Mouse (Mus musculus) heart, postnatal 14 days (tissue): ENCODE results near the gene Prr18. TPM values are rescaled to one million over a fixed set of nuclear protein-coding genes. Genes with fewer than 3 reads are reported as not detected.
"Not testable (repeated sequence)": the region's sequence is repeated elsewhere in the genome, so short reads cannot be mapped to it uniquely, and the experiment has no call there.

Experiments
- DNase-seq, 2 experiments: peaks; one replicate each; pipeline ENCODE4 v3.0.0; 2021 to 2022
- intact Hi-C: fragments of 180-260 bp; cut with DNase I; formaldehyde crosslinking; loops from one replicate; pipeline ENCODE4 v1.15.1; 2025
- long read RNA-seq, 2 experiments: library from polyadenylated mRNA; stranded (forward); transcript quantifications; one replicate each; pipeline ENCODE4 v2.0.0; 2021
- total RNA-seq, 2 experiments: library from RNA; stranded (reverse); gene quantifications; 2 replicates each; pipeline ENCODE4 v1.2.3; 2021

Gene Prr18
- under 1 TPM; 0.24 to 0.69 TPM for total RNA-seq
- long read RNA-seq, experiment 1: 0 reads
- long read RNA-seq, experiment 2: 0 reads

DNA sequence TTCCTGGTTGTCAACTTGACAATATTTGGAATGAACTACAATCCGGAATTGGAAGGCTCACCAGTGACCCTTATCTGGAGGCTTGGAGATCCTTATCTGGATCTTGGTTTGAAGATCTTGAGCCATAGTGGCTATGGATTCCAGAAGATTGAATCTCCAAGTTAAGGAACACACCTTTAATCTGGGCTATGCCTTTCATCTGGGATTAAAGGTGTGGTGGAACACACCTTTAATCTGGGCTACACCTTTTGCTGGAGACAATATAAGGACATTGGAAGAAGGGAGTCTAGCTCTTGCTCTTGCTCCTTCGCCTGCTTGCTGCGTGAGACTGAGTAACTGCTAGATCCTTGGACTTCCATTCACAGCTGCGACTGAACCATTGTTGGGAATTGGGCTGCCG is at the start of gene Prr18:
Gene Prr18 (plus strand): TSS at position 301 of the 400 bp plus-strand sequence.
- DNase-seq, intact Hi-C loops: not testable (repeated sequence)

DNA sequence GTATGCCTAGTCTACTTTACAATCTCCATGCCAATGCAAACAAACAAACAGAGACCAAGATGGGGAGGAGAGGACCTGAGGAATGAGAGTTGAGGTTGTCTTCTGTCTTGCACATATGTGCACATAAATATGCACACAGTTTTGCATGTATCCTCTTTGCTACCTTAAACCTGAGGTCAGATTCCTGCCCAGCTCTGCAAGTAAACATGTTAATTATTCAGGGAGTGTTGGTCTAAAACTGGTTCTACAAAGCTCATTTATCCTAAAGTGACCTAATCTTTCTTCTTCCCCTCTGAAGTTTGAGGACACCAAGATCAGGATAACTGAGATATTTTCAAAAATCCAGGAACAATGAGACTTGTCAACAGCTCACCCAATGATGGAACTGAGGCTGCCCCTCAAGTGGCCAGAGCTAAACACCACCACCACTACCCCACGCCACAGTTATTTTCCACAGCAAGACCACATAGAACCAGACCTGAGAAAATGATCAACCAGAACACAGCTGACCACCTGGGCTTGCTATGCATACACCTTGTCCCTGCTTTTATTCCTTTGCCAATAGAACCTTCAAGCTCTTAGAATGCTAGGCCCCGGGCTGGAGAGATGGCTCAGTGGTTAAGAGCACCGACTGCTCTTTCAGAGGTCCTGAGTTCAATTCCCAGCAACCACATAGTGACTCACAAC is 47.1 kb upstream of the Prr18 start:
- intact Hi-C loops: no loop called here
- no peak for DNase-seq

DNA sequence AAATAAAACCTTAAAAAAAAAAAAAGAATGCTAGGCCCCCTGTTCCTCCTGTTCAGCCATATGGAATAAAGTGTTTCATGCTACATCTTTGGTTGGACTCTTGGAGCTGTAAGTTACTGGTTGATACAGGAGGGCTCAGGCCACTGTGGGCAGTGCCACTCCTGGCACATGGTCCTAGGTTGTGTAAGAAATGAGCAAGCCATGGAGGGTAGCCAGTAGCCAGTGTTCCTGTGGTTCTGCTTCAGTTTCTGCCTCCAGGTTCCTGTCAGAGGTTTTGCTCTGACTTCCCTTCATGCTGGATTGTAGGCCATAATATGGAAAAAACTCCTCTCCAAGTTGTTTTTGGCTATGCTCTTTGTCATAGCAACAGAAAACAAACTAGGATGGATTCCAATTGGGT is 46.5 kb upstream of the Prr18 start:
- intact Hi-C loops: no loop called here
- no peak for DNase-seq

DNA sequence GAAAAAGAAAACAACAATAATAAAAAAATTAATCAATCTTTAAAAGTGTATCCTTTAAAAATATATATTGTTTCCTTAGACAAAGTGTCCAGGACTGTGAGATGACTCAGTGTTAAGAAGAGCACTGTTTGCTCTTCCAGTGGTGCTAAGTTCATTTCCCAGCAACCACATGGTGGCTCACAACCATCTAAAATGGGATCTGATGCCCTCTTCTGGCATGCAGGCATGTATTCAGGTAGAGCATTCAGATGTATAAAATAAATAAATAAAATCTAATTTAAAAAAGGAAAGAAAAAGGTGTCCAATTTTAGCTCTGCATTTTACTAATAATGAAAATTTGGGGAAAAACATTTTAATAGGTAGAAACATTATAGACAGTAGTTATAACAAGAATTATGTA is 41.4 kb upstream of the Prr18 start:
- intact Hi-C loops: no loop called here
- DNase-seq: no peak

DNA sequence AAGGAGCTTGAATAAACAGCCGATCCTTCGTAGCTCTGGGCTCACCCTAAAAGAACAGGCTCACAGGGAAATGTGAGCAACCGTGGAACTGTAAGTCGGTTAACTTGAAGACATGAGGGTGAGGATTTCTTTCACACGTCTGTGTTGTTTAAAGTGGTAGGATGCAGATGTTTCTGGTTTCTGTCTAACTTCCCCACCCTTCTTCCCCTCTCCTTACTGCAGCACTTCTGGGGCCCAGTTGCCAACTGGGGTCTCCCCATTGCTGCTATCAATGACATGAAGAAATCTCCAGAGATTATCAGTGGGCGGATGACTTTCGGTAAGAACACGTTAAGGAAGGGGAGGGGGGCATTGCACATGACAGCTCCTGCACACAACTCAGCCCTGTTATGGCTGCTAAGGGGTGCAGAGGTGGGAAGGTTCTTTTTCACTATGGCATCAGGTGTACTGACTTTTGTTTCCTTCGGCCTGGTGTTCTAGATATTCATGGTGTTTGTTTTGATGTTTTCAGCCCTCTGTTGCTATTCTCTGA is 40.9 kb upstream of the Prr18 start:
- intact Hi-C loops: no loop called here
- no peak for DNase-seq

DNA sequence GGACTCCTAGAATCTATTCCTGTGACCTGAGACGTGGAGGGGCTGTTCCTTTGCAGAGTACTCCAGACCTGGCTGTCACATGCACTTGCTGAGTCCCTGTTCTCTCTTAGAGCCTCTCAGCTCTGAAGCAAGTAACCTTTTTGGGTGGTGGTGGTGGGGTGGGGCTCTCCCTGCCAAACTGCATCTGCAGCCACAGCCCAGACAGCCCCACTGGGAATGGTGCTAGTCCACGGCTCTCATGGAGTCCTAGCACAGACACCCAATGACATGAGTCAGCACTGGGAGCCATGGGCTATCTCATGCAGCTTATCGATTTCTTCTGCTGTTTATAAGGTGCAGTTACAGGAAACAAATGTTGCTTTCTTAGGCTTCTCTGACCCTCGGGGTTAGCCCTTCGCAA is 39.5 kb upstream of the Prr18 start:
- intact Hi-C loops: no loop called here
- no peak for DNase-seq

DNA sequence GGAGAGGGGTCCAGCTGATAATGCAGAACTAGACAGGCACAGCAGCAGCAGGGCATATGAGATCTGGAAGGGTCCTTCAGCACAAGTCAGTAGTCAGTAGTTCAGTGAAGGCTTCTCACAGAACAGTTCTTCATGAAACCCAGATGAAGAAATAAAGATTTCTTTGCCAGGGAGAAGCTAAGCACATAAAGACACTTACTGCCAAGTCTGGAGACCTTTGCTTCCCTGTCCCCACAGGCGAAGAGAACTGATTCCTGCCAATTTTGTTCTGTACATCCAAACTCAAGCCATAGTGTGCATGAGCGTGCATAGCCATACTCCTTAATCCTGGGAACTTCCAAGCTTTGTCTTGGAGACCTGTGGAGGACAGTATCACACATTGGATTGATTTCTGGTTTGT is 39.0 kb upstream of the Prr18 start:
- intact Hi-C loops: no loop called here
- no peak for DNase-seq

DNA sequence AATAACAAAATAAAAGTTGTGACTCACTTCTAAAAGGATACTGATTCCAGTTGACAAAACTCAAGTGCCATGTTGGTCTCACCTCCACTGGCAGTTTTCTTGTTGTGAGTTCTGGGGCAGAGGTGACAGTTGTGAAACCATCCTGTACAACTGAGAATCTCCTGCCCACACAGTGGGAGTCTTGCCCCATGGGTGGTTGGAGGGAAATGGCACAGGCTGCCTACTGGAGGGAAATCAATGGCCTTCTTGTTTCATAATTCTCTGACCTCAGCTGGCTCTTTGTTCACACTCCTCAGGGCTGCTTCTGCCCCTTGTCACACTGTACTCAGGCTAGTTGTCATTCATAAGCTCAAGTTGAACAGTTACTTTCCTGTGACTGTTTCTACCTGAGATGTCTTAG is 37.7 kb upstream of the Prr18 start:
- DNase-seq: no peak
- intact Hi-C loops: no loop called here

DNA sequence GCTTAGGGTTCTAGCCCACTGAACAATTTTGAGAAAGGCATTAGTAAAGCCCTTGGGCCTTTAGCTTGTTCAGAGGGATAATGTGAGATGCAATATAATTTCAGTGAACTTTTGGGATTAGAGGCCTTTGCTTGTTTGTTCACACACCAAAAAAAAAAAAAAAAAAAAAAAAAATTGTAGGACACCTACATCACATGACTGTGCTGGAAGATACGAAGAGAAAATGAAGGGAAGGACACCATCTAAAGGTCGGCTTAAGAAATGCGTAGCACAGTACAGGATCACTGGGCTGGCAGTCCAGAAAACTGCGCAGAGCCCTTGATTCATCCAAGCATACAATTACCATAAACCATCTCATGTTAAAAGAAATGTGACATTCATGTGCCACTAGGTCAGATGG is 35.7 kb upstream of the Prr18 start:
- intact Hi-C loops: loop anchor here (2.0 kb wide), 1 partner anchor 37 kb away; no protein-coding TSS in a partner anchor
- no peak for DNase-seq

DNA sequence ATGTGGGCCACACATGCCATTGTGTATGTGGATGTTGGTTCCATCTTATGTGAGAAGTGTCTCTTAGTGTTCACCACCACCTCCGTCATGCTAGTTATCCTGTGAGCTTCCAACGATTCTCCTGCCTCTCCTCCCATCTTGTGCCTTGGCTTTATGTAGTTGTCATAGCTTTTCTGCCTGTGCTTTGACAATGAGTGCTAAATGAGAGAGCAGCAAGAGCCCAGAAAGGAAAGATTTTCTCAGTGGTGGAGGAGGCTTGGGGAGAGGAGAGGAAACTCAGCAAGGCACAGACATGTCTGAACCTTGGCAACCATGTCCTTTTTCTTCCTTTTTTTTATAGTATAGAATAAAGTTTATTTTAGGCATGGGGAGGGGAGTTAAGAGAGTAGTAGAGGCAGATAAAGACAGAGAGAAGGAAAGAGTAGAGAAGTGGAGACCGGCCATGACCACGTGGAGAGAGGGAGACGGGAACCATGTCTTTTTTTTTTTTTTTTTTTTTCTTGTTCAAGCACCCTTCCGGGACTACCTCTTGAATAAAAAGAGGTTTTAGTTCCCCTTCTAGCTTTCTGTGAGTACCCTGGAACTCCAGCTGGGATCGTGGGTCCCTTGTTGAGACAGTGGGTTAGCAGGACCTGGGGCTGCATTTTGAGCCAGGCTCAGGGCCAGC is 34.4 kb upstream of the Prr18 start:
- intact Hi-C loops: no loop called here
- no peak for DNase-seq

DNA sequence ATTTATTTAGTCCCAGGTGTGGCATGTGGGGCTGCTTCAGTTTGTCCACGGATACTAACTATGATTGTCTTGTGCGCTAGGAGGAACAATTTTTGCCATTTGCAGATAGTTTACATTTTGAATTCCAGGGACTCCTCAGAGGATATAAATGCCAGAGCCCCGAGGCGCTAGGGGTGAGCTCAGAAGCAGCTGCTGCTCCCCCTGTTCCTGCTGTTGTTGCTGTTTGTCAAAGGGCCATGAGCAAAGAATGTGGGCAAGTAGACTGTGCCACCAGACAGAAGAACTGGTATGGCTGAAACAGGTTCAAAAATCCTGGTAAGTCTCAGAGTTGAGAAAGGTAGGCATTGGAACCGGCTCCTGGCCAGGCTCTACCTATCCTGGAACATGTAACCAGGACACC is 33.6 kb upstream of the Prr18 start:
- intact Hi-C loops: loop anchor here (2.0 kb wide), 1 partner anchor 19 kb away; no protein-coding TSS in a partner anchor
- DNase-seq: no peak

DNA sequence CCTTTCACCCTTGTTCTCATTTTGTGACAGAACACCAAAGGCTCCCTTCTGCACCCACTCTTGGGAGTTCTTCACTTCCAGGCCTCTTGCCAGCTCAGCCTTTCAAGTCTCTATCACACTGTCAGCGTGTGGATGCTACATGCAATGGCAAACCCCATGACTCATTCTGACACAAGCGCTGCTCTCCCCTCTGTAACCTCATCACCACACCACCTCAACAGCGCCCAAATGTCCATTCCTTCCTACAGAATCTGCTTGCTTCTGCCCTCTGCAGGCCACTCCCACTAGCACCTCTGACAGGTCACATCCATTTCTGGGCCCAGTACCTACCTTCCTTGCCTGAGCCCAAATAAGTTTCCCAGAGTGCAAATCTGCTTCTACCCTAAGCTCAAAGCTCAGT is 31.5 kb upstream of the Prr18 start:
- no peak for DNase-seq
- intact Hi-C loops: loop anchor here (2.0 kb wide), 1 partner anchor 21 kb away; no protein-coding TSS in a partner anchor

DNA sequence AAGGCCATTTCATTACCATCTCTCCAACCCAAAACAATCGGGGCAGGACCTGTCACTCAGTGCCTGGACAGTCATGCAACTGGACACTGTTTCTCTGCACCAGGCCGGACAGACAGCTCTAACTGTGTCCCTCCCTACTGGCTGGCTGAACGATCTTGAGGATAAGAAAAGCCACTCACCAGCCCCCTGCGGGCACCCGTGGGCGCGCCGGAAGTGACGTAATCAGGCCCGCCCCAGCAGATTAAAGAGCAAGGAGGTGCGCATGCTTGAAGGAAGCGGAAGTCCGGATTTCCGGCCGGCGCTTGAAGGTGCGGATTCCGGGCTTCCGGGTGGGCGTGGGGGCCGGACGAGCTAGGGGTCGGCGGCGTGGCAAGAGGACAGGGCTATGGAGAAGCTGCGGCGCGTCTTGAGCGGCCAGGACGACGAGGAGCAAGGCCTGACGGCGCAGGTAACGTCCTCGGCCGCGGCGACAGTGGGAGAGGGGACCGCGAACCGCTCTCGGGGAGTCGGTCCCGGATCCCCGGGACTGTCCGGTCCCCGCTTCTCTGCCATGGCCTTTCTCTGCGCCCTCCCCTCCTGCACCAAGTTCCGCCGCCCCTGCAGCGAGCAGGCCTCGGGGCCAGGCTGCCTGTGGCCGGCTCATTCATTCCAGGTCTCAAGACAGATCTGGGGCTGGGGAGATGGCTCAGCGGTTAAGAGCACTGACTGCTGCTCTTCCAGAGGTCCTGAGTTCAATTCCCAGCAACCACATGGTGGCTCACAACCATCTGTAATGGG is 26.2 kb upstream of the Prr18 start, which contains the start of gene Sft2d1:
Gene Sft2d1 (plus strand): TSS at position 265 of the 777 bp plus-strand sequence.
- intact Hi-C loops: loop anchor here (2.0 to 5.0 kb wide), 2 partner anchors 28 to 61 kb away; partner anchors contain the start of gene Mpc1
- DNase-seq: peak; percentile 94 to 97

DNA sequence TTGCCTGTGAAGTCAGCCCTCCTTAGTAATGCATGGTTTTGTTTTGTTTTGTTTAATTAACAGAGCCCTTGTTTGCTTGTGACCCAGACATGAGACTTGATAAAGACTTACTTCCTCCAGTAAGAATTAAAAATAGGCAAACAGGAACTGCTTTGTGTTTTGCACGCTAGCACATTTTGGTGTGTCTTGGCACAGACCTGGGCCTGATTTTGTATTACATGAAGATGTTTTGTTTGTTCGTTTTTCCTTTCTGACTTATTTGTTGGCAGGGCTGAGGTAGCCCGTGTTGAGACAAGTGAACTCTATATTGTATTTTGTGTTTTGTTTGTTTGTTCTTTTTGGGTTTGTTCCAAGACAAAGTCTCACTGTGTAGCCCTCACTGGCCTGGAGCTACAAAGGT is 25.5 kb upstream of the Prr18 start:
- DNase-seq: no peak
- intact Hi-C loops: loop anchor here (2.0 to 5.0 kb wide), 2 partner anchors 29 to 61 kb away; partner anchors contain the start of gene Mpc1

DNA sequence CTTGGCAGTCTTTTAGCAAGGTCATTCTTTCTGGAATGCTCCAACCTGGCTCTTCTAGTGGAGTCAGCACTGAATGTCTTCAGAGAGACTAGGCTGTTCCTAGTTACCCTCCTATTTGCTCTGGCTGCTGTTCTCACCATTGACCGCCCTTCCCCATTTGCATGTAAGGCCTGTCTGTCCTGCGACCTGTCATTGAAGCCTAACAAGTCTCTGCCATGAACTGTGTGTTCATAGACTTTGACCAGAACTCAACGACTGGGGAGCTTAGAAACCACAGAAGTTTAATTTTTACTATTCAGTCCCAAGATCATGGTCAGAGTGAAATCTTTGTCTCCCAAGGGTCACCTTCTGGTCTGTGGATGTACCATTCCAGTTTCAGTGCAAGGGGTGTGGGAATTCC is 23.3 kb upstream of the Prr18 start:
- intact Hi-C loops: loop anchor here (5.0 kb wide), 1 partner anchor 58 kb away; no protein-coding TSS in a partner anchor
- no peak for DNase-seq

DNA sequence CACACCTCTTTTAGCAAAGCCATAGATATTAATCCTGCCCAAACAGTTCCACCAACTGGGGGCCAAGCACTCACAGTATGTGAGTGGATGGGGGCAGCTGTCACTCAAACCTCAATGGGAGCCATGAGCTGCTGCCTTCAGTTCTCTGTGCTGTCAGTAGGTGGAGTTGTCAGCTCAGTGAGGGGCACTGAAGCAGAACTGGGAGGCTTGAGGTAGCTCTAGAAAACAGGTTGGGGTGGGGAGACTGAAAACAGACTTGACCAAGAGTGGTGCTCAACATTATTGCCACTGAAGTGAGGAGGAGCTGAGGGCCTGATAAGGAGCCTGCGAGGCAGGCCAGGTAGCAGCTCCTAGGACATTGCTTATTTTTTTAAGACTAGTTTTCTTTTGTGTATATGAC is 21.0 kb upstream of the Prr18 start:
- intact Hi-C loops: no loop called here
- peak in 1 of 2 experiments; percentile 14 for DNase-seq

DNA sequence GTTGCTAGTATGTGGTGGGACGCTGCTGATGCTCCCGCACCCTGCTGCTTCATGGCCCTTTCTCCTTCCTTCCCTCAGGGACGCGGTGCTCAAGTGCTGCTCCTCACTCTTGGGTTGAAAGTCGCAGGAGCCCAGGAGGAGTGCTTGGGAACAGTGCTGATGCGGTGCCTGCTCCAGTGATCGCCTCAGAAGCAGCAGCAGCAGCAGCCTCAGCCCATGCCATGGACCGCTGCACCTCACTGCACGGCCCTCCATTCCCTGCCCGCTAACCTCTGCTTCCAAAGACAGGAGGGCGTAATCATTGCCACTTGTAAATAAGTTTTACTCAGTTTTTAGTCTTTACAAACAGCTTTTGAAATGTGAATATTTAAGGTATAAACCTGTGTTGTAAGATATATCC is 10.4 kb upstream of the Prr18 start:
- intact Hi-C loops: not testable (repeated sequence)

DNA sequence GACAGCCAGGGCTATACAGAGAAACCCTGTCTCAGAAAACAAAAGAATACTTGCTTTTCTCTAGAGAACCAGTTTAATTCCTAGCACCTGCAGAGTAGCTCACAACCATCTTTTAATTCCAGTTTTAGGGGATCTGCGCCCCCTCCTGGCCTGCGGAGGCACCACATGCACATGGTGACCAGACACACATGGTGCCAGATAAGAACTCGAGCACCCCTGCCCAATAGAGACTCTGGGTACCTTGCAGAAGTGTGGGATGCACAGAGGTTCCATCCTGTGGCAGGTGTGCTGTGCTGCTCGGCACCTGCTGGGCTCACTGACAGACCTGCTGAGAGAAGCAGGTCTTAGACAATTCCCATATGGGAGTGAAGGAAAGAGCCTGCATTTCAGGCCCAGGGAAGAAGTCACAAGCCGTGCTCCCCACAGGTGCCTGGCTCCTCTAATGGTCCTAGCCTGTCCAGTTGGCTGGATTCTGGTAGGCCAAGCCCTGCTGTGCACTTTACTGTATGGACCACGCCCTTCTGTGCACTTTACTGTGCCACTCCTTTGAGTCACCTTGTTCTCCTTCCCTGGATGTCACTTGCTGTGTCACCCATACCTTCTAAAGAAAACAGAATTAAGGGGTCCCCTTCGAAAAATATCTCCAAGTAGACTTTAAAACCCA is 8.6 kb upstream of the Prr18 start:
- intact Hi-C loops: no loop called here
- DNase-seq: no peak

More for the DNA sequence above, 10.4 kb upstream of the Prr18 start:
- not testable (repeated sequence) for DNase-seq

DNA sequence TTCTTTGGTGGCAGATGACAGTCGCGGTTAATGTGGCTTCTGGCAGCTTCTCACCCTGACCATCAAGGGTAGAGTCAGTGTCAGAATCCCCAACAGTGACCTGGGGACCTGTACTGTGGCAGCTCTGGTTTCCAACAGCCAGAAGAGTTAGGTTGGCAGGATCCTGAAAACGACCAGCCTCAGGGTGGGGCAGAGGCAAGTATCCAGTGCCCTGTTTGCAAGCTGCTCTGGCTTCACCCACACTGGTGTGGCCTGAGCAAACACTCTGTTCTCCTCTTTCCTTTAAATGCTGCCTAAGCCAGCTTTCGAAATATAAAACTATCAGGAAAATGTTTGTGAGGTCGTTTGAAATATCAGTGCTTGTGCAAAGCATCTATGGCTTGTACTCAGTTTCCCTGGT is 6.7 kb upstream of the Prr18 start:
- no peak for DNase-seq
- intact Hi-C loops: no loop called here
